Mouse (Mus musculus): ENCODE data around the gene Fancb. TPM values are rescaled to one million over a fixed set of nuclear protein-coding genes. Genes with fewer than 3 reads are reported as not detected.

Fancb gene
- polyA plus RNA-seq, 1 experiment from 2014 or later, result 10.1 TPM

Other genes starting within 250 kb of the Fancb start
- gene Mospd2, start 217 bp upstream of the Fancb start, polyA plus RNA-seq (2015; fragmentation: Nextera tagmentation; extraction: Ambion mirVana), result 20.7 and 21.7 TPM in 2 replicates
- gene Gm17604, start 24.2 kb downstream of the Fancb start, polyA plus RNA-seq (2015; fragmentation: Nextera tagmentation; extraction: Ambion mirVana), result not detected in 2 replicates

Measured in limb, embryonic 15.5 days (tissue).